Mouse (Mus musculus): ENCODE results near the gene Cyp4a30b. TPM values are rescaled to one million over a fixed set of nuclear protein-coding genes. Genes with fewer than 3 reads are reported as not detected.
"Not testable (repeated sequence)": the region's sequence is repeated elsewhere in the genome, so short reads cannot be mapped to it uniquely, and the experiment has no call there.

Gene Cyp4a30b
- polyA plus RNA-seq (2012; rRNA removed): not detected in 2 replicates

- no peak within 1 kb of the TSS for H3K4me3 ChIP-seq (ENCODE audit: insufficient read depth, low read length)
- no peak within 1 kb of the TSS for H3K27ac ChIP-seq (ENCODE audit: insufficient read depth, low read length)
- TF ChIP-seq POLR2A (IDR thresholded peaks at IDR 0.05; ENCODE audit: extremely low read depth, insufficient read depth, low read length) (no peak), CTCF (IDR thresholded peaks at IDR 0.05; ENCODE audit: extremely low read depth, insufficient read depth, low read length) (no peak)
- H3K4me1 ChIP-seq (ENCODE audit: control insufficient read depth, insufficient read depth, low read length): no peaks in the 10 kb centered on the region
These were observed at the start of gene Cyp4a30b for GRCm38 (mm10) chr4:115452304-115452703. Cyp4a30b (plus strand) TSS chr4:115452604.

- not testable (repeated sequence) for H3K4me3 ChIP-seq (ENCODE audit: insufficient read depth, low read length); H3K4me1 ChIP-seq (ENCODE audit: control insufficient read depth, insufficient read depth, low read length); H3K27ac ChIP-seq (ENCODE audit: insufficient read depth, low read length)
These were observed 41.1 kb upstream of the Cyp4a30b start, which contains the start of gene Cyp4a12b for GRCm38 (mm10) chr4:115411324-115411723. Cyp4a12b (plus strand) TSS chr4:115411624.

- TF ChIP-seq POLR2A (IDR thresholded peaks at IDR 0.05; ENCODE audit: extremely low read depth, insufficient read depth, low read length): no peak
- Histone ChIP-seq H3K4me1 (ENCODE audit: control insufficient read depth, insufficient read depth, low read length) (no peaks in the 10 kb centered on the region), H3K27ac (ENCODE audit: insufficient read depth, low read length) (no peak overlapping the region), H3K4me3 (ENCODE audit: insufficient read depth, low read length) (no peak overlapping the region)
These were observed 1.7 kb upstream of the Cyp4a30b start for GRCm38 (mm10) chr4:115450577-115451137.

- not testable (repeated sequence) for H3K4me3 ChIP-seq (ENCODE audit: insufficient read depth, low read length); H3K27ac ChIP-seq (ENCODE audit: insufficient read depth, low read length); H3K4me1 ChIP-seq (ENCODE audit: control insufficient read depth, insufficient read depth, low read length)
These were observed 21.2 kb downstream of the Cyp4a30b start for GRCm38 (mm10) chr4:115473585-115473984.

- H3K4me1 ChIP-seq (ENCODE audit: control insufficient read depth, insufficient read depth, low read length); H3K27ac ChIP-seq (ENCODE audit: insufficient read depth, low read length): not testable (repeated sequence)
These were observed 23.6 kb downstream of the Cyp4a30b start for GRCm38 (mm10) chr4:115476051-115476450.

GRCm38 (mm10) chr4:115481006-115481652 lies 28.7 kb downstream of the Cyp4a30b start:
- no peak for TF ChIP-seq POLR2A (IDR thresholded peaks at IDR 0.05; ENCODE audit: extremely low read depth, insufficient read depth, low read length)
- TF ChIP-seq CTCF (IDR thresholded peaks at IDR 0.05; ENCODE audit: extremely low read depth, insufficient read depth, low read length): no peak
- Histone ChIP-seq H3K4me3 (ENCODE audit: insufficient read depth, low read length) (no peak overlapping the region), H3K4me1 (ENCODE audit: control insufficient read depth, insufficient read depth, low read length) (no peaks in the 10 kb centered on the region)

More at GRCm38 (mm10) chr4:115476051-115476450, 23.6 kb downstream of the Cyp4a30b start:
- not testable (repeated sequence) for H3K4me3 ChIP-seq (ENCODE audit: insufficient read depth, low read length)

GRCm38 (mm10) chr4:115496001-115496400 lies 43.6 kb downstream of the Cyp4a30b start, which contains the start of gene Cyp4a14:
Cyp4a14 (minus strand) TSS chr4:115496142.
- no peak for TF ChIP-seq CTCF (IDR thresholded peaks at IDR 0.05; ENCODE audit: extremely low read depth, insufficient read depth, low read length)
- TF ChIP-seq POLR2A (IDR thresholded peaks at IDR 0.05; ENCODE audit: extremely low read depth, insufficient read depth, low read length): no peak
- H3K4me3 ChIP-seq (ENCODE audit: insufficient read depth, low read length): no peak within 1 kb of the TSS
- H3K4me1 ChIP-seq (ENCODE audit: control insufficient read depth, insufficient read depth, low read length): no peaks in the 10 kb centered on the region
- no peak within 1 kb of the TSS for H3K27ac ChIP-seq (ENCODE audit: insufficient read depth, low read length)

More at GRCm38 (mm10) chr4:115481006-115481652, 28.7 kb downstream of the Cyp4a30b start:
- no peak overlapping the region for H3K27ac ChIP-seq (ENCODE audit: insufficient read depth, low read length)

- no peak overlapping the region for H3K27ac ChIP-seq (ENCODE audit: insufficient read depth, low read length)
- no peak for TF ChIP-seq CTCF (IDR thresholded peaks at IDR 0.05; ENCODE audit: extremely low read depth, insufficient read depth, low read length)
- H3K4me3 ChIP-seq (ENCODE audit: insufficient read depth, low read length): no peak overlapping the region
- H3K4me1 ChIP-seq (ENCODE audit: control insufficient read depth, insufficient read depth, low read length): no peaks in the 10 kb centered on the region
These were observed 45.1 kb downstream of the Cyp4a30b start for GRCm38 (mm10) chr4:115497466-115497865.

- not testable (repeated sequence) for H3K4me3 ChIP-seq (ENCODE audit: insufficient read depth, low read length); H3K27ac ChIP-seq (ENCODE audit: insufficient read depth, low read length); H3K4me1 ChIP-seq (ENCODE audit: control insufficient read depth, insufficient read depth, low read length)
These were observed 61.6 kb downstream of the Cyp4a30b start for GRCm38 (mm10) chr4:115513964-115514363.

- H3K4me3 ChIP-seq (ENCODE audit: insufficient read depth, low read length); H3K4me1 ChIP-seq (ENCODE audit: control insufficient read depth, insufficient read depth, low read length); H3K27ac ChIP-seq (ENCODE audit: insufficient read depth, low read length): not testable (repeated sequence)
These were observed 65.6 kb downstream of the Cyp4a30b start, which contains the start of gene Cyp4a10 for GRCm38 (mm10) chr4:115518000-115518399. Cyp4a10 (plus strand) TSS chr4:115518264.

GRCm38 (mm10) chr4:115519444-115519843 lies 67.0 kb downstream of the Cyp4a30b start:
- H3K4me3 ChIP-seq (ENCODE audit: insufficient read depth, low read length): no peak overlapping the region
- TF ChIP-seq POLR2A (IDR thresholded peaks at IDR 0.05; ENCODE audit: extremely low read depth, insufficient read depth, low read length): no peak
- TF ChIP-seq CTCF (IDR thresholded peaks at IDR 0.05; ENCODE audit: extremely low read depth, insufficient read depth, low read length): no peak
- H3K27ac ChIP-seq (ENCODE audit: insufficient read depth, low read length): no peak overlapping the region
- no peaks in the 10 kb centered on the region for H3K4me1 ChIP-seq (ENCODE audit: control insufficient read depth, insufficient read depth, low read length)

Other genes starting within 250 kb of the Cyp4a30b start
- gene Cyp4a29, start 210.5 kb upstream of the Cyp4a30b start, polyA plus RNA-seq (2012; rRNA removed): not detected in 2 replicates
- not detected in 2 replicates for gene Cyp4a12a, start 153.6 kb upstream of the Cyp4a30b start, polyA plus RNA-seq (2012; rRNA removed)
- 0.06 and 0.21 TPM in 2 replicates for gene Cyp4a12b, start 41.0 kb upstream of the Cyp4a30b start, polyA plus RNA-seq (2012; rRNA removed)
- not detected in 2 replicates for gene Cyp4a14, start 43.5 kb downstream of the Cyp4a30b start, polyA plus RNA-seq (2012; rRNA removed)
- not detected in 2 replicates for gene Cyp4a10, start 65.7 kb downstream of the Cyp4a30b start, polyA plus RNA-seq (2012; rRNA removed)
- not detected in 2 replicates for gene Cyp4a31, start 111.0 kb downstream of the Cyp4a30b start, polyA plus RNA-seq (2012; rRNA removed)
- not detected in 2 replicates for gene Cyp4a32, start 148.4 kb downstream of the Cyp4a30b start, polyA plus RNA-seq (2012; rRNA removed)
- 1.6 and 2.2 TPM in 2 replicates for gene Cyp4b1, start 195.1 kb downstream of the Cyp4a30b start, polyA plus RNA-seq (2012; rRNA removed)